Mouse (Mus musculus) heart, postnatal 0 days (tissue): ENCODE data around the gene Olfr97.

Source experiments
- CTCF ChIP-seq: IDR thresholded peaks from 2 replicates; pipeline ENCODE4 v1.5.1; 2016; ENCODE audit warnings: antibody characterized with exemption, control low read depth, low read depth
- EP300 ChIP-seq: IDR thresholded peaks from 2 replicates; pipeline ENCODE4 v1.6.1; 2016; ENCODE audit warnings: antibody characterized with exemption, low read depth

DNA sequence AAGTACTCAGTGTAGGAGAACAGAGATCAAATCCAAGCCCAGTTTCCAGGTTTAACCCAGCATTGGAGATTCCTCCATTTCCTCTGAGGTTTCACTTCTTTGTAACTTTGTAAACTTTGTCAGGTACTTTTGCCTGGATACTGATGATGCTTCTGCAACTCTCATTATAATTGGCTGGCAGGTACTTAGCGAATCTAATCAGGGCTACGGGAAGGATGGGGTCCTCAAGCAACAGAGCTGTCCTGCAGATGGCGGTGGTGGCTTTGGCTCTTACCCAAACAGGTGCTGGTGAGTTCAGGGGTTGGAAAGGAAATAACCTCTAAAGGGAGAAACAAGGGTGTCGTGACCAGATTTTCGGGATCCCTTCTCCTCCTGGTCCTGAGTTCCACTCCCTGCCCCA, 9.6 kb upstream of the Olfr97 start:
- no peak for TF ChIP-seq CTCF
- TF ChIP-seq EP300 = no peak
